Mouse (Mus musculus): Measurements from ENCODE around the gene Hsd11b1. TPM values are rescaled to one million over a fixed set of nuclear protein-coding genes. Genes with fewer than 3 reads are reported as not detected.

The Hsd11b1 gene
- total and polyA plus RNA-seq, 2 experiments from 2014 or later = 1.8 to 2.0 TPM

DNA sequence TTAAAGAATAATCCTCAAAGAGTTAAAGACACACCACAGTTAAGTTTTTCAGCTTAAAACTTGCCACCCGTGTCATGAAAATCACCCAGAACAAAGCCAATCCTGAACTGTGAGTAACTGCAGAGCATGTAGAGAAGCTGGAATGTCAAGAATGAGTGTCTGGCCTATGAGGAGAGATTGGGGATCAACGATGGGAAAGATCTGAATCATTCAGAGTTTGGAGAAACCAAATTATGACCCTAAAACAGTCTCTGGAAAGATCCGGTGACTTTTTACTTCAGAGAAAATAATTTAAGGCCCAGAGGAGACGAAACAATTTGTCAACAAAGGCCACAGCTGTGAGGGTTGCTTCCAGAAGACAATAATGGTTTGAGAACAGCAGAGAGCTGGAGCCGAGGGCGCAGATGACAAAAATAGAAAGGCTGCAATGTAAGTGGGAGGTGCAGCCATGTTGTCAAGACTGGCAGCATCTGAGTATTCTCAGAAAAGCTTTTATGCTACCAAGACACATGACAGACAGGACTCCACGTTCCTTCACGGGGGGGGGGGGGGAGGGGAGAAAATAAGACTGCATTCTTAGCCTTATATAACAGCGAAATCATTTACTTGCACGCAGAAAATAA is 20.2 kb downstream of the Hsd11b1 start:
- peaks cover 11% of the 10 kb centered on the region; the same call in 1 of the 2 replicates for H3K4me1 ChIP-seq (ENCODE audit: insufficient read depth)
- H3K27me3 ChIP-seq (ENCODE audit: insufficient read depth, low read length) = no peaks in the 10 kb centered on the region
- TF ChIP-seq CTCF (IDR thresholded peaks at IDR 0.05; ENCODE audit: low read depth) = no peak
- no peak overlapping the region for H3K4me3 ChIP-seq (ENCODE audit: low read depth, low read length)
- H3K9ac ChIP-seq = no peak overlapping the region
- ATAC-seq = peak; percentile 71
- peak; percentile 47 for DNase-seq
- no peaks in the 10 kb centered on the region for H3K36me3 ChIP-seq (ENCODE audit: insufficient read depth)
- 49% methylated on average over 10 of the region's 10 CpGs for WGBS
- H3K27ac ChIP-seq (ENCODE audit: low read depth, low read length) = peak overlapping the region; percentile 46
- no peak overlapping the region for H3K4me2 ChIP-seq (ENCODE audit: low read depth)
- no peaks in the 10 kb centered on the region for H3K9me3 ChIP-seq (ENCODE audit: low read length)

DNA sequence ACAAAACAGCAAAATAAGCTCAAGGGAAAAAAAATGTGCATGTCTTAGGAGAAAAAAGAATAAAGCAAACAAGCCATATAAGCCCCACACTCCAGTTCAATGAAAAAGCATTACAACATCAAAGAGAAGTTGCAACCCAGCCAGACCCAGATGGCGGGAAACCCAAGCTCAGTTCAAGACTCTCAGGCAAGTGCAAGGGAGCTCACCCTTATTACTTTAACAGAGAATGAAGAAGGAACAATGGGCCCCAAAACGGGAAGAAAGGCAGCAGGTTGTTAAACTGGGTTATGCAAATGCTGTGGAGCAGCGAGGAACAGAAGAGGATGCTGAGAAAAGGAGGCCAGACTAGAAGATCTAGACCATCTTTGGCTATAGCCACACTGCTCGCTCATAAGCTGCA is 21.0 kb downstream of the Hsd11b1 start:
- peaks cover 11% of the 10 kb centered on the region; the same call in 1 of the 2 replicates for H3K4me1 ChIP-seq (ENCODE audit: insufficient read depth)
- WGBS = 44% methylated on average over 4 of the region's 4 CpGs
- H3K36me3 ChIP-seq (ENCODE audit: insufficient read depth) = no peaks in the 10 kb centered on the region
- DNase-seq = peak; percentile 3
- H3K4me3 ChIP-seq (ENCODE audit: low read depth, low read length) = no peak overlapping the region
- no peaks in the 10 kb centered on the region for H3K27me3 ChIP-seq (ENCODE audit: insufficient read depth, low read length)
- ATAC-seq = no peak
- no peak for TF ChIP-seq CTCF (IDR thresholded peaks at IDR 0.05; ENCODE audit: low read depth)
- H3K9ac ChIP-seq = no peak overlapping the region
- 0 out of 2 replicates have a peak overlapping the region, but pooled peaks have one; percentile 15 for H3K27ac ChIP-seq (ENCODE audit: low read depth, low read length)
- H3K4me2 ChIP-seq (ENCODE audit: low read depth) = no peak overlapping the region
- H3K9me3 ChIP-seq (ENCODE audit: low read length) = no peaks in the 10 kb centered on the region

DNA sequence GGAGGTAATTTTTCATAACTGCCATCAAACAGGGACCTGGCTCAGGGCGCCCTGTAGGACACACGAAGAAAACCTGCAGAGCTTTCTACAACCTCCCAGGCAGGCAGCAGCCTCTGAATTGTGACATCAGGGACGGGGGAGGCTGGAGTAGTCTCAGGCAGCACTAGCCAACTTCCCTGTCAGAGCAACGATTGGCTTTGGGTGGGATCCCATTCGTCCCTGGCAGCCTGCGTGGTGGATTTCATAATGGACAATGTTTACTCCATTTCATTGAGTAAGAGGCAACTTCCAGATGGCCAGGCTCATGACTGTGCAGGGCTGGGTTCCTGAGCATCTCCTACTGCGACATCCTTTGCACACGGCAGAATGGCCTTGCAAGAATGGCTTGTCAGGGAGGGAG is 21.6 kb downstream of the Hsd11b1 start:
- H3K27me3 ChIP-seq (ENCODE audit: insufficient read depth, low read length) = no peaks in the 10 kb centered on the region
- peaks cover 11% of the 10 kb centered on the region; the same call in 1 of the 2 replicates for H3K4me1 ChIP-seq (ENCODE audit: insufficient read depth)
- H3K4me2 ChIP-seq (ENCODE audit: low read depth) = no peak overlapping the region
- no peak for TF ChIP-seq CTCF (IDR thresholded peaks at IDR 0.05; ENCODE audit: low read depth)
- H3K9ac ChIP-seq = no peak overlapping the region
- H3K36me3 ChIP-seq (ENCODE audit: insufficient read depth) = no peaks in the 10 kb centered on the region
- H3K27ac ChIP-seq (ENCODE audit: low read depth, low read length) = no peak overlapping the region
- H3K9me3 ChIP-seq (ENCODE audit: low read length) = no peaks in the 10 kb centered on the region
- DNase-seq = peak; percentile 81
- 44% methylated on average over 8 of the region's 8 CpGs for WGBS
- H3K4me3 ChIP-seq (ENCODE audit: low read depth, low read length) = no peak overlapping the region
- ATAC-seq = peak; percentile 78

DNA sequence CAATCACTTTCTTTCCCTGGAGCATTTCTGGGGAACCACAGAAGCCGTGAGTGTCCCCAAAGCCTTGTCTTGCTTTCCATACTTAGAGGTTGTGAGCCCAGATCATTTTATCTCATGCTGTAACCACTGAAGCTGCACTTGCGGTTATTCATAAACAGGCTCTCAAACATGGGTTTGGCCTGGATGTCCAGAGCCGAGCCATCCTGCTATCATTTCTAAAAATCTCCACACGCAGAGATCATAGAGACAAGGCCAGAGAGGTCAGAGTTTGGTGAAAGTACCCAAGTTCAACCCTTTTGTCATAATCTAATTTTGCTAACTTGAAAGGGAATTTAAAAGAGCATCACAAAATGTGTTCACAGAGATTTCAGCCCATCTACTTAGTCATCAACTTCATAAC is 22.4 kb downstream of the Hsd11b1 start:
- Histone ChIP-seq H3K9me3 (ENCODE audit: low read length) (no peaks in the 10 kb centered on the region), H3K9ac (no peak overlapping the region), H3K4me1 (ENCODE audit: insufficient read depth) (peaks cover 11% of the 10 kb centered on the region; the same call in 1 of the 2 replicates), H3K27me3 (ENCODE audit: insufficient read depth, low read length) (no peaks in the 10 kb centered on the region), H3K36me3 (ENCODE audit: insufficient read depth) (no peaks in the 10 kb centered on the region), H3K27ac (ENCODE audit: low read depth, low read length) (no peak overlapping the region), H3K4me3 (ENCODE audit: low read depth, low read length) (no peak overlapping the region), H3K4me2 (ENCODE audit: low read depth) (no peak overlapping the region)
- 94% methylated on average over 4 of the region's 4 CpGs for WGBS
- DNase-seq (no peak), ATAC-seq (no peak)
- no peak for TF ChIP-seq CTCF (IDR thresholded peaks at IDR 0.05; ENCODE audit: low read depth)

DNA sequence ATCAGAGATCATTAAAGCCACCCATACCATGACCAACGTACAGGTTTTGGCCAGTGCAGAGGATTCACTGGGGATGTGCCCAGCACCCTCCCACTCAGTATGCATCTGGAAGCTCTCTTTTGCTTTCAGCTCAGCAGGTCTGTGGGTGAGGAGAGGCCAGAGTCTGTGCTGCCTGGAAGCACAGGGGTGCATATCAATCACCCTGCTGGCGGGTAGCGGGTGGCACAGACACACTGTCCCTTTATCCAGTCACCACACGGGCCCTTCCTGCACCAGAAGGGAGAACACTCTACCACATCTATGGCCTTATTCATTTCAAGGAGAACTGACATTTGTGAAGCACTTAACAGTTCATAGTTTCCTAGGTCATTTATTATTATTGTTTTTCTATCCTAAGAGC is 25.4 kb downstream of the Hsd11b1 start:
- DNase-seq (no peak), ATAC-seq (peak; percentile 52; the same call in 1 of the 2 replicates)
- H3K9me3 ChIP-seq (ENCODE audit: low read length) = no peaks in the 10 kb centered on the region
- TF ChIP-seq CTCF (IDR thresholded peaks at IDR 0.05; ENCODE audit: low read depth) = 0 out of 2 replicates have a peak, but pooled peaks have one; percentile 5
- no peak overlapping the region for H3K4me2 ChIP-seq (ENCODE audit: low read depth)
- no peak overlapping the region for H3K27ac ChIP-seq (ENCODE audit: low read depth, low read length)
- no peak overlapping the region for H3K4me3 ChIP-seq (ENCODE audit: low read depth, low read length)
- no peaks in the 10 kb centered on the region for H3K27me3 ChIP-seq (ENCODE audit: insufficient read depth, low read length)
- 55% methylated on average over 4 of the region's 4 CpGs for WGBS
- peaks cover 7% of the 10 kb centered on the region; the same call in 1 of the 2 replicates for H3K4me1 ChIP-seq (ENCODE audit: insufficient read depth)
- H3K36me3 ChIP-seq (ENCODE audit: insufficient read depth) = no peaks in the 10 kb centered on the region
- H3K9ac ChIP-seq = no peak overlapping the region

DNA sequence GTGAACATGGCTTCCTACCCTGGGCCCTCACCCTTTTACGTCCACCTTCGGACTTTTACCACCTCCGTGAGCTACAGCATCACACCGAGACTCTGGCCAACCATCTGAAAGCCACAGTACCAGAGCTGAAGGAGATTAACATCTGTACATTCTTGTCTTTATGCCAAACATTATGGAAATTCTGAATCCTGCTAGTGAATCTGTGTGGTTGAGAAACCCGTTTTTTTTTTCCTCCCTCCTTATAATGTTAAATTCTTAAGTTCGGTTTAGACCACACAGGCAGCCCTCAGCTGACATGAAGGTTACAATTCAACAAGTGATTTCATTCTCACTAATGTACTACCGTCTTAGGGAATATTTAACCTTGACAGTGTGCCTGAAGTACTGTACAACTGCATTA is 28.9 kb downstream of the Hsd11b1 start:
- ATAC-seq = no peak
- DNase-seq = no peak
- Histone ChIP-seq H3K9me3 (ENCODE audit: low read length) (no peaks in the 10 kb centered on the region), H3K27ac (ENCODE audit: low read depth, low read length) (no peak overlapping the region), H3K27me3 (ENCODE audit: insufficient read depth, low read length) (no peaks in the 10 kb centered on the region), H3K9ac (no peak overlapping the region), H3K4me1 (ENCODE audit: insufficient read depth) (no peaks in the 10 kb centered on the region), H3K4me2 (ENCODE audit: low read depth) (no peak overlapping the region), H3K4me3 (ENCODE audit: low read depth, low read length) (no peak overlapping the region), H3K36me3 (ENCODE audit: insufficient read depth) (no peaks in the 10 kb centered on the region)
- TF ChIP-seq CTCF (IDR thresholded peaks at IDR 0.05; ENCODE audit: low read depth) = no peak
- 88% methylated on average over 7 of the region's 7 CpGs for WGBS

DNA sequence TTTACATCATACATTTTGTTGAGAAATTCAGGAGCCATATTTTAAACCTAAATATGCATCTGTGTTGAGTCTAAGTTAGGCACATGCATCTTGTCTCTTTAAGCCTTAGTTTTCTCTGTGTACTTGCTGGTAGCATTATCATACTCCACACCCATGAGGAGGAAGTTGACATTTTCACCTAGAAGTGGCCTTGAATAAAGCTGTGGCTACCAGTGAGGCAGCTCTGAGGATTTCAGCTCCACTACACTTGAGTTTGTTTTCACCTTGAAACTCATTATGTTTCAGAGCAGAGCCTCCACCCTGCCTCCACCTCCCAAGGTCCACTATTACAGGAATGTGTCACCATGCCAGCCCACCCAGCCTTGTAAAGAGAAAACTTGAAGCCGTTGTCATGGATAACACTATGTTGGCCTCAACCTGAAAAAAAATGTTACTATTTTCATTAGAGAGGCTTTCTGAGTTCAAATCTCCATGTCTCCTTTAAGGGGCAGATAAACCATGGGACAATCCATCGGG is 29.7 kb downstream of the Hsd11b1 start:
- no peak overlapping the region for H3K9ac ChIP-seq
- WGBS = 94% methylated on average over 2 of the region's 2 CpGs
- no peaks in the 10 kb centered on the region for H3K36me3 ChIP-seq (ENCODE audit: insufficient read depth)
- ATAC-seq = no peak
- no peak overlapping the region for H3K27ac ChIP-seq (ENCODE audit: low read depth, low read length)
- H3K4me1 ChIP-seq (ENCODE audit: insufficient read depth) = no peaks in the 10 kb centered on the region
- no peak for DNase-seq
- no peak overlapping the region for H3K4me2 ChIP-seq (ENCODE audit: low read depth)
- H3K4me3 ChIP-seq (ENCODE audit: low read depth, low read length) = no peak overlapping the region
- H3K27me3 ChIP-seq (ENCODE audit: insufficient read depth, low read length) = no peaks in the 10 kb centered on the region
- no peaks in the 10 kb centered on the region for H3K9me3 ChIP-seq (ENCODE audit: low read length)
- TF ChIP-seq CTCF (IDR thresholded peaks at IDR 0.05; ENCODE audit: low read depth) = no peak

Measured in forebrain, postnatal 0 days (tissue).